Mouse (Mus musculus) thymus, adult 18-20 months (tissue): ENCODE measurements around the gene Eefsec.

Experiments
- DNase-seq, 2 experiments: peaks; one replicate each; pipeline ENCODE4 v3.0.0; 2022; ENCODE audit warnings: mixed read lengths in 2 of 2

The Eefsec gene

DNA sequence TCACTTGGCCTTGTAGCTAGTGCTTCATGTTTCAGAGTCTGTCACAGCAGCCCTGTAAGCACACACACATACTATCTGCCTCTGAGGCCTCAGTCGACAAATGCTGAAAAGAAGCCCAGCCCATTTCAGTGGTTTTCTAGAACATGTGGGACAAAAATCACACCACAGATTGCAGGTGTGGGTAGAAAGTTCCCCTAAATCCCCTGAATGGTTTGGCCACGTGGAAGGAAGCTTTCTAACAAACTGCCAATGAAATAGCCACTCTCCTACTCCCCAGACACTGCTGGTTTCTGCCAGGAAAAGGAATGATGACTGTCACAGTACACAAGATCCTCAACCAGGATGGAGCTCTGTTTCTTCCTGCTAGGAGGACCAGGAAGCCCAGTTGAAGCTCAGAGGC, 33.7 kb downstream of the Eefsec start:
- DNase-seq = no peak

DNA sequence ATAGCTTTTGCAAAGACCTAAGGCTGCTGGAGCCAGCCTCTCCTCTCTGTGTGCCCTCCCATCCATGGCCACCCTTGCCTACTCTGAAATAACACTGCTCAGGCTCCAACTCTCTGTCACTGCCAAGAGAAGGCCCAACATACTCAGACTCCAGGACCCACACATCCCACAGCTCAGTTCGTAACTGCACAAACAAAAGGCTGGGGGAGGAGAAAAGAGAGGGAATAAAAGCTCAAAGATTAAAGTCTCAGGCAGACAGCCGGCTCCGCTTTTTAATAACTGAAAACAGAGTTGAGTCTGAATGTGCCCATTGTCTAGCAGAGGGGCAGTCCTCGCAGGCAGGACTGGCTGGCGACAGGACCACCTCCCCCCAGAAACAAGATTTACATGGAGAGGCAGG, 36.8 kb downstream of the Eefsec start:
- no peak for DNase-seq

DNA sequence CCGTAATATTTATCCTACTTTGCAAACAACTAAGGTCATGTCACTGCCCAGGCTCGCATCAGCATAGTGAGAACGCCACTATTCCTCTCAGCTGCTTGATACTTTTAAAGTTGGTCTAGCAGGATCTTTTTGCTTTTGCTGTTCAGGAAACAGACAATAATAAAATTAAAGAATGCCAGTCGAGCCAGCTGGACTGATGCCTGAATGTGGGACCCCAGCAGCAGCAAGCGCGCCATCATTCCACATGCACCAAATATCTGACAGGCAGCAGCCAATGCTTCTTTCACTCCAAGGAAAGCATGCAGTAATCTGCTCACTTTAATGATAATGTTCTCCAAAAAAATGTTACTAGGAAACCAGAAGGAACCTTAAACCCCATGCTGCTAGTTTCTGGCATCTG, 45.9 kb downstream of the Eefsec start:
- no peak for DNase-seq

DNA sequence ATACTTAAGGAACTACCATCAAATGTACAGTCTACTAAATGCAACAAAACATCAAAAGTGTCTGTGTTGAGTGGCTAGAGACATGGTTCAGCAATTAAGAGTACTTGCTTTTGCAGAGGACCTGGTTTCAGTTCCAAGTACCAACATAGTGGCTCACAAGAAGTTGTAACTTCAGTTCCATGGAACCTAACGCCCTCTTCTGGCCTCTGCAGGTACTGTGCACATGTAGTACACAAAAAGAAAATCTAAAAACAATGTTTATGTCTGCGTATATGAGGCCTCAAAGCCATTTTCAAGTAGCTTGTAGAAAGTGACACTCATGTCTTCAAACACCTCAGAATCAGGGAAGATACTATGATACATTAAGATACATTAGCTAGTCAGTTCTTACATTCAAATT, 48.4 kb downstream of the Eefsec start:
- DNase-seq = no peak

DNA sequence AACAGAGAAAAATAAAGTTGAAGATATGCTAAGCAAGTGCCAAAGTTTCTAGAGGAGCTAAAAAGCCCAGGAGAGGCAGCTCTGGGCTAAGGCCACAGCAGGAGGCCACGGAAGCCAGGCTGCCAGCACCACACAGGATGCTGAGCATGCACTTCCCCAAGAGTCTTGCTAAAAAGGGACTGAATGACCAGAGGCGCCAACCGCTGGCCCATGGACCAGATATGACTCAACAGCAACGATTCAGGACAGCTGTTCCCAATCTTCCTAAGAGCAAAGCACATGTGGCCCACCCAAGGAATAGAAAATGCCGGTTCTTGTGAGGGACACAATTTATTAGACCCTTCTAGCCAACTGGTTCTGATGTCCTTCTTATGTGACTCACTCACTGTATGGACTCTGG, 57.4 kb downstream of the Eefsec start:
- no peak for DNase-seq

DNA sequence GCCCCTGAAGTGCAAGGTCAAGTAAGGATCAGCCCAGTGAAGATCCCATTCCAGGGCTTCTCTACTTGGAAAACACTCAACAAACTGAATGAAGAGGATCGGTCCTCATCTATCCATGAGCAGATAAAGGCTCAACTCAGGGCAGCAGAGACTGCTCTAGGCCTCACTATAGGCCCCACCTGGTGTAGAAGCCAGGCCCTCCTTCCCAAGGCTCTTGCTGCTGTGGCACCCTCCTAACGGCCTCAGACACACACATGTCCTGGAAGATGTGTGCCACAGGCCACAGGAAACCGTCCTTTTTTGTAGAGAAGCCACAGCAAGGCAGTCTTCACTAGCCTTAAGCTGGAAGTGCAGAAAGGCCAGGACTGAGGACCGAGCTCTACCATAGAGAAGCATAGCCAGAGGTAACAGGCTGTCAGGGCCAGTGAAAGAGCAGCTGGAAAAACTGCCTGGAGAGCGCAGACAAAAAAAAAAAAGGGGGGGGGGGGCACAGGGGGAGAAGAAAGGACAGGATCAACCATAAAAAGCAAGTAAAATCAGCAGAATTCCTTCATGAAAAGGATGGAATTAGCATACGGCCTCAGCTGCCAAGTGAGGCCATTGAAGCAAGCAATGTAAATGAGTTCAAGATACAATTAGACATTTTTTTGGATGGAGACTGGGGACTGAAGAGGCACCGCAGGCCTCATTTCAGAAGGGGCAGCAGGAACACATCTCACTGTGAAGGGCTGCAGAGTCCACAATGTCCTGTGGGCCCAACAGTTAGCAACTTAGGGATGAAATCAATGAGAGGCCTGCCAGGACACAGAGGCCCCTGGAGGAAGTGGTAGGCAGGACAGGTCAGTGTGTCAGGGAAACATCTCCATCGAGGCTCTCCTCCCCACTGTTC, 58.3 kb downstream of the Eefsec start:
- DNase-seq = no peak

DNA sequence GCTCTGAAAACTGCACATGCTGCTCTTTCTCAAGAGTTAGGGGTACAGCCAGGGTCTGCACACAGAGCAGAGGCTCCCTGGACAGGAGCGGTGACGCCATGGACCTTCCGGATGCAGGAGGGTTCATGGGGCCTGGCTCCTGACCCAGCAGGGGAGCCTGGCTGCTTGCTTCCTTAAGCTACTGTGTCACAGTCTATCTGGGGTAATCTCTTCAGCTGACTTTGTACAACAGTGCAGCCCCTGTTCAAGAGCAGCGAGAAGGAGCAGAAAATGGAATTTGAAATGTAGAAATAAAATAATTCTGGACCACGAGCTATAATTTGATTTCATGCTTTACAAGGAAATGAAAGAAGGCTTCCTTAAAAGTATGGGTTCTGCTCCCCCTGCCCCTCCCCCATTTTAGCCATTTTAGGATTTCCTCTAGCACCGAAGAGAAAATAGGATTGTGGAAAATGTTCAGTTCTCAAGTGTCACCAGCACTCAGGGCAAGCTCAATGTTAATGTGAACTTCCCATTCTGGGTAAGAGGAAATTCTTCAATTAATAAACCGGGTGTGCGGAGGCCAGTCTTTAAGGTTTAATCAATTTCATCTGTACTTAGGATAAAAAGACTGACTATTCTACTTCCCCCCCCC, 61.8 kb downstream of the Eefsec start:
- no peak for DNase-seq

DNA sequence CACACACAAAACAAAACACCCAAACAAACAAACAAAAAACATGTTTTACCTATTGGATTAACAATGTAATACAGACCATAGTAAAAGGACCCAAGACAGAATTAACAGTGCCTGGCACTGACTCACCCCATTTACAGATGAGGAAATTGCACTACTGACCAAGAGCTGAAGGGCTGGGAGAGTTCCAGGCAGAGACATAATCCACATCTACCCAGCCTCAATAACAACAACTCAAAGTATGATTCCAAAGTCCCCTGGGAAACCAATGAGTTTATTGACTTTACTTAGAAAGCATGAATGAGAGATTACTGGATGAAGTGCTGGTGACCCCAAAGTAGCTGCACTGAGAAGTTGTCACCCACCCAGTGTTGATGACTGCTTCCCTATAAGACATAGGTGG, 62.6 kb downstream of the Eefsec start:
- no peak for DNase-seq

DNA sequence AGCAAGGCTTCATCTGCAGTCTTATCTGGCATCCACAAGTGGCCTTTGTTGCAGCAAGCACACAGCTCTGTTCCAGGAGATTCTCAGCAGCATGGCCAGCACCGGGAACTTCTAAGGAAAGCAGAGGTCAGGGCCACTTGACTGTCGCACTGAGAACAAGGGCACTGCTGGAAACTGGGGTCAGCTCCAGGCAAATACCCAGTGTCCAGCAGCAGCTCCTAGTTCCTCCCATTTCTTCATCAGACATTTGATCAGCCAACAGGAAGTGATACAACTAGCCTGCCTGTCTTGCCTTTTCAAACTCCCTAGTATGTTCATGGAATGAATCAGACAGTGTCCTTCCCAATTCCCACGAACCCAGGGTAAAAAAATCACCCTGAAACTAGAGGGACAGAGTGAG, 66.6 kb downstream of the Eefsec start:
- DNase-seq = no peak

DNA sequence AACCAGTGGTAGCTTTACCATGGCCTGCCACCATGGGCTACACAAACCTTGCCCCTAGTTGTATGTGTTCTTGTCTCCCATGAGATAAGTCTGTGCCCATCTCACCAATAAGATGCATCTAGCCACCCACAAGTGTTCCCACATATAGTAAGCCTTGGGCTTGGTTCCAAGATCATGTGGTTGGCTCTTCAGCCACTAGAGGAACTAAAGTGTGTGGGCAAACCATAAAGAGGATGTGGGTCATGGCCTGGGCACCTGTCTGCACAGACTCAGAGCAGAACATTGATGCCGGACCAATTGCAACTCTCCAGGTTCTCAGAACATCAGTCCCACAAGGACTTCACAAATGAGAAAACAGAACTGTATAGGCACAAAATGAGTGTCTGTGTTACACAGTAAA, 67.5 kb downstream of the Eefsec start:
- no peak for DNase-seq

DNA sequence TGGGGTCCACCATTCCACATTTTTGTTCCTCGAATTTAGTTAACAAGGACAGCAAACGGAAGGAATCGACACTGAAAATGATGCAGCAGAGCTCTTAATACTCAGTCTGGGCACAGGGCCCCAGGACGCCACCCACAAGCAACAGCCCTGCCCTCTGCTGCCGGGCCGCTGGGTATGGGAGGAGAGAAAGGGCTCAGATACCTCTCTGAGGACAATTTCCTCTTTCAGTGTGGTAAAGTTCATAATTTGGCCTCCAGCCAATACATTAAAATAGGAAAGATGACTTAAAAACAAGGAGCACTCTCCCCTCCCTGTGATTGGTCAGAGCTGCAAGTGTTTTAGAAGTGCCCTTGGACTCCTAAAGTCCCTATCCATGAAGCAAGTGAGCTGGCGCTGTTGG, 72.1 kb downstream of the Eefsec start:
- no peak for DNase-seq

DNA sequence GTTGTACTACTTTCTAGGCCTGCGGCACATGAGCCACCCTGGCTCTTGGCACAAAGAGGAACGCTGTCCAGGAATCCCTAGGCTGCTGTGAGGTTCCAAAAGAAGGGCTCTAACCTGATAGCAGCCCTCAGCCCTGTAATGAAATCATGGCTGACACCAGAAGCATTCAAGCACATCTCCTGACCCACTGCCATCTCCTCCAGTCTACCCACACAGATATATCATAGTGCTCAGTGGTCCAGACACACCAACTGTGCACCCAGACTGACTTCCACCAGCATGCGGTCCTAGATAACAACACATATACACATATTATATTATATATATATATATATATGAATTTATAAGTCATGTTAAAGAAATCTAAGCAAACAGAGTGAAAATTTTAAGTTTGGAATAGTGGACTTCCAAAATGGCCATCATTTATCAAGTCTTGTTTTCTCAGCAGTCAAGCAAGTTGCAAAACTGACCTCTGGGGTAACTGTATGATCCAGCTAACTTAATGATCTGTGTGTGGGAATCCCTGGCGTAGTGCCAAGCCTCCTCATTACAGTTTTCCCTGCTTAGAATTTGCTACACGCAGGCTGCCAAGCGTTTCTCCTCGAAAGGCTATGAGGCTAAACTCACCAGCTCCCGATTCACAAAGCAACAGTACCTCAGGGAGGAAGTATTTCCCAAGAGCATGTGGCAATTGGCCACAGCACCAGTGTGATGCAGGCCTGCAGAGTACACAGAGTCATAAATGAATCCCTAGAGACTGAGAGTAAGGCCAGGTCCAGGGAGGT, 76.3 kb downstream of the Eefsec start:
- DNase-seq = no peak

DNA sequence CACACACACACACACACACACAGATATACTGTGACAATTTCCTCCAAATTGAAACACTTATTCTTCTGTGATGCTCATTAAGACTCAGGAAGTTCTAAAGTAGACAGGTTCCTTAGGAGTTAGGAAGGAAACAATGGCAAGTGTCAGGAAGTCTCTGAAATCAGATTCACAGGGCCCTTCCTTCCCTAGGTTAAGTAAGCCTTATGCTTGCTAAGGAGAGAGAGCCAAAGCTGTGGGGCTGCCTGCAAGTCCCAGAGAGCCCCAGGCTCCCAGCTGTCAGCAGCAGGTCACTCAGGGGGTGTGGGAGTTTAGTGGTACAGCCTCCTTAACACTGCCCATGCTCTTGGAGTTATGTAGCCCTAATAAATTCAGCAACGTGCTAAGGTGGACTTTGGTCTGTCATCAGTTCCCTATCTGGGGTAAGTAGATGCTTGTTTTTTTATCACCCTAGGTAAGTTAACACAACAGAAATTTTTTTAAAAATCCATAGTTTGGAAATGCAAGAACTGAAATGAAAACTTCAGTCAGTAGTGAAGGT, 82.8 kb downstream of the Eefsec start:
- no peak for DNase-seq

DNA sequence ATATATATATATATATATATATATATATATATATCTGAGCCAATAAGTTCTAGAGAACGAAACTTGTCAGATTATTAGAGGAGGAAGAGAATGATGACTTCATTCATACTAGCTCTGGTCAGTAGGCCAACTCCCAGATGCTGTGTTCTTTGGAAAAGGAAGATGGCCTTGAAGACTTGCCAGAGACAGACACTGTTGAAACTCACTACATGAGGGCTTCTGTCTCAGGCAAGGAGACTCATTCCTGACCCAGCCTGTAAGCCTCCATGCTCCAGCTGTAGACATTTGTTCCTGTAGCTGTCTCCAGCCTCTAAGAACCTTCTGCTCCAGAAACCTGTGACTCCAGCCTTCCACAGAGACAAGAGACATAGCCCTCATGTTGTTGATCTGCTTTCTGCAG, 85.2 kb downstream of the Eefsec start:
- DNase-seq = no peak

DNA sequence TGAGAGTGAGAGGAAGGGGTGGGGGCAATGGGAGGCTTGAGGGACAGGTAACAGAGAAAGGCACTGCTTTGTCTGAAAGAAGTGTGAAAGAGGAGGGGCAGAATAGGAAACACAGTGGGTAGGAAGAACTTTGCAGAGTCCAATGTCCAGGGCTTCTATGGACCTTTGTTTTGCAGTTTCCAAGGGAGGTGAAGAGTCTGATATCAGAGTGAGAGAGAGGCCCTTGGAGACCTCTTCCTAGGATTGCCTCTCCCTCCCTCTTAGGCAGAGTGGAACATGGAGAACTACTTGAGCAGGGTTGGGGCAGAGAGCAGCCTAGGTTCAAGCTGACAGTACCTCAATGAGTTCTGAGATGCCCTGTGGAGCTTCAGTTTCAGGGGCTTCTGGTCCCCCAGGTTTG, 88.1 kb downstream of the Eefsec start:
- no peak for DNase-seq

DNA sequence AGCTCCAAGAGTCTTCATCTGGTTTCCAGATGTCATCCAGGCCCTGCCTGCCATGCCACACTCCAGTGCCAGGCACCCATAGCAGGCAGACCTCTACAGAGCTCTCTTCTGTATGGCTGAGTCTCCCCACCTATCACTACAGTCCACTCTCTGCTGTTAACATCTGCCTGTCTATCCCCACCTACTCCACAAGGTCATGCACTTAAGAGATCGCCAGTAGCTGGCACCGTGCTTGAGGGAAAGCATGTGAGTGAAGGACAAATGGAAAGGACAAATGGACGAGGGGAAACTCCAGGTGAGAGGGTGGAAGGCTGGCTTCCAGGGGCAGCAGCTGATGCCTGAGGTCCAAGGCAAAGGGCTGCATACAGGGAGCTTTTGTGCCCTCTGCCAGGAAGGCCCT, 90.5 kb downstream of the Eefsec start:
- DNase-seq = no peak

DNA sequence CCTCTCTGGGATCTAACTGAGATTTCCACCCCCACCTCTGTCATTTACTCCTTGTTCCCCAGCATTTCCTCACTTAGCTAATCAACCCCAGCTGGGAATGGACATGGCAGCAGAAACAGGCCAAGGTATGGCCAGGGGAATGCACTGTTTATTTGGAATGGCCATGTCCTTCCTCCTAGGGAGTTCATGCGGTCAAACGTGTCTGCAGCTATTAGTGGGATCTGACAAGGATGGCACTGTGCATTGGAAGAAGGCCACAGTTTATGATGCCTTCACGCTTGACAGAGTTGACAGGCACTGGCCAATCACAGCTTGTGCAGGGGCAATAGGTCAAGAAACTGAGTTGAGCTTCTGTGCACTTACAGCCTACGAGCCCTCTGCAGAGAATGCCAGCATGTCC, 93.8 kb downstream of the Eefsec start:
- DNase-seq = no peak

DNA sequence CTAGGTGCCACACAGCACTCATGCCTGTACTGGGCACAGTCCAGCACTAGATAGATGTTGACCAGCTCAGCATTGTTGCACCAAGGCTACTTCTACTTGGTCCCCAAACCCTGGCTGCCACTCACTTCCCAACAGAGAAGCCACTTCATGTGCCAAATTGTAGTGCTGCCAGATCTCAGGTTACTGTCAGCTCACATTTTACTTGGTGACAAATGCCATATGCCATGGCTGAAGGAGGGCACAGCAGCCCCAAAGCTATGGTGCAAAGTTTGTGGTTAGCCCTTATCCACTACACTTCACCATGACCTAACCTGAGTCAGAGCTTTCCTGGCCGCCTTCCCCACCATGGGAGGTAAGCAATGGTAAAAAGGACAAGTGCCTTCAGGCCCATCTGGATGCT, 99.6 kb downstream of the Eefsec start:
- DNase-seq = no peak

DNA sequence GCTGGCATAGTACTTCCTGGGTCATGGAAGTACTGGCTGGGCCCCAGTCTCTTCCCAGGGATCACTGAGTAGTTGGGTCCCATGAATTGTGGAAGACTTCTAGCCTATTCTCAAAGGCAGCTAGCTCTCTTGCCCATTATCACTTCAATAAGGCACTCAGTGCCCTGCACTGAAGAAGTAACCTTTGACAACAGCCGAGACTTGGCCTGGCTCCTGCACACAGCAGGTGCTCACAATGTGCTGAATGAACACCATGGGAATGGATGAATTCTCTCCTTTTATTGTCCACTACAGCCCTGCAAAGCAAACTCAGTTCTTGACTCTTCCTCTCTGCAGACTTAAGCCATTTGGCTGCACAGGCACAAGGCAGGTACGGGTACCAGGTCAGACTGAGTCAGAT, 101.0 kb downstream of the Eefsec start:
- no peak for DNase-seq

DNA sequence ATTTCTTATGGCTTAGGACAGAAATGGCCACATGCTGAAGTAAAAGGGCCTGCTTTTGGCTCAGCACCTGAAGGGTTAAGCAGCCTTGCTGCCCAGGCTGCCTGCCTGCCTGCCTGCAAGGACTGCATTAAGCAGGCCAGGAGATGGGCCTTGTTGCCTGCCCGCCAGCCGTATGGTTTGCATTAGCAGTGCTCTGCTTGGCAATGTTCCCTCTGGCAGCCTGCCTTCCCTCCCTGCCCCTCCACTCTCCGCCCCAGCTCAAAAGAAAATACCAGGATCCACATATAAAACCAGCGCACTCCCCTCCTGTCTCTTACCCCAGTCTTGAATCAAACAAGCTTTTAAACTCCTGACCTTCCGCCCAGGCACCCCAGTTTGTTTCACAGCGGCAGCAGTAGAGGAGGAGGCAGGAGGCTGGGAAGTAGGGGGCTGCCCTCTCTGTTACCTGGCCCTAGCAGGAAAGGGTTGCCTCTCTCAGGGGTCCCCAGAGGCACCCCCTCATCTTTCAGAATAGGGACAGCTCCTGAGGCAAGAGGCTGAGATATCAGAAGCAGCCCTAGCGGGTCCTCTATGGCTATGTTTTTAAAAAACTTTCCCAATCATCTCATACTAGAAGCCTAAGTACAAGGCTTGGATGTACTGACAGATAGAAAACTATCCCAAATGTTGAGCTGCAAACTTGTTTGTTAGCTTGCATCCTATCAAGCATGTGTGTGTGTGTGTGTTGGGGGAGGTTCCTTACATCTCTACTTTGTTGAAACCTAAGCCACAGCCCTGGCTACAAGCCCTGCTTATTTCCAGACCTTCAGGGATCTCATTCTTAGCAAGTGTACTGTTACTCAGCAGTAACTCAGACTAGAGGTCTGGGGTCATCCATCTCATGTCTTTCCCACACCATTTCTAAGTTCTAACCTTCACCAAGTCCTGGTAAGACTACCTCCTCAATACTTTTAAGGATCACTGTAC, 102.6 kb downstream of the Eefsec start:
- DNase-seq = no peak

DNA sequence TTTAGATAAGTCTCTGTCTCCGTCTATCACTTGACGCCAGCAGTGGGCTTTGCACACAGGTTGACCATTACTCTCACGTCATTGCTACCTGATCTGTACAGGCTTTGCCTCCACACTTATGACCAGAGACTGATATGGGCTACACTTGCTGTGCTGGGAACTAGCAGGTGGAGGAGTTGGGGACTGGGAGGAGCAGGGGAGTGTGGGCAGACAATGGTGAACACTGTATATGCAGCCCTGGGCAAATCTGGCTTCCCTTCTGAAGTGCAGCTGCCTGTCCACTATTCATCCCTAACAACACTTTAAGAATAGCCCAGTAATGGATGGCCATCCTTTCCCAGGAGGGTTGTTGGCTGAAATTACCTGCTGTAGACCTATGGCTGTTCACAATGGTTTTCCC, 103.4 kb downstream of the Eefsec start:
- DNase-seq = no peak

DNA sequence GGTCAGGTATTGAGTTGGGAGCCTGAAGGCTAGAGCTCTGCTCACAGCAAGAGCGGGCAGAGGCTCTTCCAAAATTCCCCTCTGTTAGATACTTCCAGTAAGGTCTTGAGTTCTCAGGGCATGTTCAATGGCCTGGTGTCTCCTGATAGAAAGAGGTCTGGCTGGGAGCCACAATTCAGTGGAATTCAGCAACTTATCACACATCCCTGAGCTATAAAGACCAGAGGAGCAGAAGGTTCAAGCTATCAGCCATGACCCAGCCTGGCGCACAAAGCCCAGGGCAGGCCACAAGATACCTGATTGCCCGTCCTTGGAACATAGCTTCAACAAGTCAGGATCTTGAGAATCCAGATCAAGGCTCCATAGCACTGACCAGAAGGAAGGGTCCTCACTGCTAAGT, 105.2 kb downstream of the Eefsec start:
- no peak for DNase-seq
